Mouse (Mus musculus) regulatory T cell (primary cell): ENCODE measurements around the gene 1700028P14Rik.

Experiments used
- in situ Hi-C: fragments of 300-600 bp; cut with MboI, MseI; formaldehyde crosslinking; loops from one replicate; pipeline ENCODE4 v1.15.1; 2025; ENCODE audit warnings: high pct_unique_total_duplicates

Gene 1700028P14Rik

GRCm38 (mm10) chr19:23607951-23608350 is 44.7 kb downstream of the 1700028P14Rik start:
- in situ Hi-C loops, result no loop called here

GRCm38 (mm10) chr19:23594950-23595349 is 57.7 kb downstream of the 1700028P14Rik start:
- in situ Hi-C loops, result no loop called here

- in situ Hi-C loops, result no loop called here
Measured at GRCm38 (mm10) chr19:23578606-23579355, 73.8 kb downstream of the 1700028P14Rik start.

- in situ Hi-C loops, result no loop called here
Measured at GRCm38 (mm10) chr19:23576685-23577084, 75.9 kb downstream of the 1700028P14Rik start.

- in situ Hi-C loops, result no loop called here
Measured at GRCm38 (mm10) chr19:23563693-23564092, 88.9 kb downstream of the 1700028P14Rik start.

GRCm38 (mm10) chr19:23562588-23562987 is 90.0 kb downstream of the 1700028P14Rik start:
- in situ Hi-C loops, result no loop called here

- in situ Hi-C loops, result no loop called here
Measured at GRCm38 (mm10) chr19:23562061-23562460, 90.6 kb downstream of the 1700028P14Rik start.

- in situ Hi-C loops, result no loop called here
Measured at GRCm38 (mm10) chr19:23553450-23553849, 99.2 kb downstream of the 1700028P14Rik start.

GRCm38 (mm10) chr19:23545604-23546003 is 107.0 kb downstream of the 1700028P14Rik start:
- in situ Hi-C loops, result no loop called here

GRCm38 (mm10) chr19:23543244-23544004 is 109.2 kb downstream of the 1700028P14Rik start:
- in situ Hi-C loops, result no loop called here

GRCm38 (mm10) chr19:23542759-23543158 is 109.9 kb downstream of the 1700028P14Rik start:
- in situ Hi-C loops, result no loop called here

GRCm38 (mm10) chr19:23535700-23536099 is 116.9 kb downstream of the 1700028P14Rik start:
- in situ Hi-C loops, result no loop called here

- in situ Hi-C loops, result no loop called here
Measured at GRCm38 (mm10) chr19:23531899-23532298, 120.7 kb downstream of the 1700028P14Rik start.

GRCm38 (mm10) chr19:23523711-23524110 is 128.9 kb downstream of the 1700028P14Rik start:
- in situ Hi-C loops, result loop anchor here (5.0 kb wide), 1 partner anchor 146 kb away; no protein-coding TSS in a partner anchor

- in situ Hi-C loops, result loop anchor here (5.0 kb wide), 1 partner anchor 145 kb away; no protein-coding TSS in a partner anchor
Measured at GRCm38 (mm10) chr19:23521831-23522230, 130.8 kb downstream of the 1700028P14Rik start.

GRCm38 (mm10) chr19:23521071-23521470 is 131.5 kb downstream of the 1700028P14Rik start:
- in situ Hi-C loops, result loop anchor here (5.0 kb wide), 1 partner anchor 144 kb away; no protein-coding TSS in a partner anchor

- in situ Hi-C loops, result loop anchor here (5.0 kb wide), 1 partner anchor 143 kb away; no protein-coding TSS in a partner anchor
Measured at GRCm38 (mm10) chr19:23520629-23521028, 132.0 kb downstream of the 1700028P14Rik start.

GRCm38 (mm10) chr19:23518477-23518876 is 134.1 kb downstream of the 1700028P14Rik start:
- in situ Hi-C loops, result no loop called here

GRCm38 (mm10) chr19:23511303-23511702 is 141.3 kb downstream of the 1700028P14Rik start:
- in situ Hi-C loops, result loop anchor here (5.0 kb wide), 1 partner anchor 49 kb away; no protein-coding TSS in a partner anchor
